Mouse (Mus musculus) hindbrain, embryonic 10.5 days (tissue): Measurements from ENCODE around the gene Plekha4. TPM values are rescaled to one million over a fixed set of nuclear protein-coding genes. Genes with fewer than 3 reads are reported as not detected.

Source experiments
- DNase-seq: peaks from one replicate; pipeline ENCODE4 v3.0.0-alpha.2; 2017; ENCODE audit warnings: low spot score
- H3K27ac ChIP-seq: fragments of 300-500 bp; sonication (generic); 2 replicates; pipeline ENCODE4 v1.5.1; 2016; ENCODE audit warnings: mild to moderate bottlenecking, moderate library complexity
- H3K27me3 ChIP-seq: fragments of 300-500 bp; sonication (generic); 2 replicates; pipeline ENCODE4 v1.6.1; 2016; ENCODE audit warnings: mild to moderate bottlenecking; ENCODE audit not compliant: poor library complexity, insufficient read depth, severe bottlenecking
- H3K36me3 ChIP-seq: fragments of 300-500 bp; sonication (generic); 2 replicates; pipeline ENCODE4 v1.6.1; 2016; ENCODE audit warnings: mild to moderate bottlenecking, moderate library complexity
- H3K4me1 ChIP-seq: fragments of 300-500 bp; sonication (generic); replicated peaks from 2 replicates; pipeline ENCODE4 v1.6.1; 2016; ENCODE audit warnings: mild to moderate bottlenecking
- H3K4me3 ChIP-seq: fragments of 300-500 bp; sonication (generic); 2 replicates; pipeline ENCODE4 v1.5.1; 2016; ENCODE audit warnings: mild to moderate bottlenecking, moderate library complexity
- H3K9me3 ChIP-seq: fragments of 300-500 bp; sonication (generic); 2 replicates; pipeline ENCODE4 v1.6.1; 2016; ENCODE audit warnings: mild to moderate bottlenecking, moderate library complexity
- WGBS: fragments of 180-500 bp; shearing (Covaris S2); methylation state at CpG from one replicate; pipeline ENCODE4 v1.1.7; 2016; 5-methylcytosine and 5-hydroxymethylcytosine counted together
- polyA plus RNA-seq: library from polyadenylated mRNA; unstranded; fragments of >200 nt; fragmentation: Nextera tagmentation; extraction: Ambion mirVana; gene quantifications from 2 replicates; pipeline ENCODE4 v1.2.1, GENCODE M21; 2016

Plekha4 gene
- polyA plus RNA-seq, 1 experiment from 2014 or later, result 4.5 TPM

DNA sequence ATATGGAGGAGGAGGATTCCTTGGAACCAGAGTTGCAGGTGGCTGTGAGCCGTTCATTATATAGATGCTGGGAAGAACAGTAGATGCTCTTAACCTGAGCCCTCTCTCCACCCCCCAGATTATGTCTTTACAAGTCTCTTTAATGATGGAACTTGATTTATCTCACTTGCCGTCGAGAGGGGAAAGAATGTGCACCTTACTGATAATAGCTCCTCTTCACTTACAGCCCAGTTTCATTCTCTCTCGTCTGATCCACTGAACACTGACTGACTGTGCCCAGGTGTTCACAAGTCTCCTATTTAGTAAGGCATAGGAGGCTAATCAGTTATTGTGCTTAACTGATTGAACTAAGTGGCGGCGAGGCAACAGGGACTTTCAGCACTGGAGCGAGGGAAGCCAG, 36.6 kb upstream of the Plekha4 start:
- H3K36me3 ChIP-seq, result peaks cover 42% of the 10 kb centered on the region
- no peak overlapping the region for H3K27ac ChIP-seq
- 90% methylated on average over 7 of the region's 7 CpGs for WGBS
- H3K4me1 ChIP-seq, result peaks cover 38% of the 10 kb centered on the region
- H3K27me3 ChIP-seq, result no peaks in the 10 kb centered on the region
- no peak for DNase-seq
- no peaks in the 10 kb centered on the region for H3K9me3 ChIP-seq
- no peak overlapping the region for H3K4me3 ChIP-seq

DNA sequence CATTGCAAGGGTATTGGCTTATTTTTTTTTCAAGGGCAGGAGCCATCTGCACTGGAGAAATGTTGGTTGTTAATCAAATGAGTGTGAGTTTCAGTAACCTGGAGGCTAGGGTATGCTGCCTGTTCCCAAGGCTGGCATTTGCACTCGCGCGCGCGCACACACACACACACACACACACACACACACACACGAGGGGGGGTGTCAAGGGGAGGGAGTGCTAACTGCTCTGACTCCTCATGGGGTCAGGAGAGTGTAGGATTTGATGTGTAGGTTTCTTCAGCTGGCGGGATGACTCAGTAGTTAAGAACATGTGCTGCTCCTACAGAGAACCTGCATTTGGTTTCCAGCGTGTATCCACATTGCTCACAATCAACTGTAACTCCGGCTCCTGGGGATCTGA, 35.3 kb upstream of the Plekha4 start:
- Histone ChIP-seq H3K4me1 (peaks cover 39% of the 10 kb centered on the region), H3K27me3 (no peaks in the 10 kb centered on the region), H3K36me3 (peaks cover 49% of the 10 kb centered on the region), H3K4me3 (no peak overlapping the region), H3K9me3 (no peaks in the 10 kb centered on the region), H3K27ac (no peak overlapping the region)
- 51% methylated on average over 9 of the region's 9 CpGs for WGBS
- DNase-seq, result peak; percentile 43

DNA sequence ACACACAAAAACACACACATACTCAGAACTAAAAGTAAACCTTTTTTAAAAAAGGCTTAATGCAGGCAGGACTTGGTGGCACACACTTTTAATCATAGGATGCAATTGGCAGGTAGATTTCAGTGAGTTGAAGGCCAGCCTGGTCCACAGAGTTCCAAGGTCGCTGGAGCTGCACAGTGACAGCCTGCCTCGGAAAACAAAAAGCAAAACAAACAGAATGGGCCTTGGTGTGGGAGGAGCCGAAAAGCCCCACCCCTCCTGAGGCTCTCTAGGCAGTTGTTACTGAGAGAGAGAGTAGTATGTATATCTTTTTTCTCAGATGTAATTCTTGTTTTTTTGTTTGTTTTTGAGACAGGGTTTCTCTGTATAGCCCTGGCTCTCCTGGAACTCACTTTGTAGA, 34.9 kb upstream of the Plekha4 start:
- WGBS, result 24% methylated on average over 3 of the region's 3 CpGs
- no peak for DNase-seq
- Histone ChIP-seq H3K27ac (no peak overlapping the region), H3K36me3 (peaks cover 49% of the 10 kb centered on the region), H3K9me3 (no peaks in the 10 kb centered on the region), H3K4me1 (peaks cover 39% of the 10 kb centered on the region), H3K4me3 (no peak overlapping the region), H3K27me3 (no peaks in the 10 kb centered on the region)

DNA sequence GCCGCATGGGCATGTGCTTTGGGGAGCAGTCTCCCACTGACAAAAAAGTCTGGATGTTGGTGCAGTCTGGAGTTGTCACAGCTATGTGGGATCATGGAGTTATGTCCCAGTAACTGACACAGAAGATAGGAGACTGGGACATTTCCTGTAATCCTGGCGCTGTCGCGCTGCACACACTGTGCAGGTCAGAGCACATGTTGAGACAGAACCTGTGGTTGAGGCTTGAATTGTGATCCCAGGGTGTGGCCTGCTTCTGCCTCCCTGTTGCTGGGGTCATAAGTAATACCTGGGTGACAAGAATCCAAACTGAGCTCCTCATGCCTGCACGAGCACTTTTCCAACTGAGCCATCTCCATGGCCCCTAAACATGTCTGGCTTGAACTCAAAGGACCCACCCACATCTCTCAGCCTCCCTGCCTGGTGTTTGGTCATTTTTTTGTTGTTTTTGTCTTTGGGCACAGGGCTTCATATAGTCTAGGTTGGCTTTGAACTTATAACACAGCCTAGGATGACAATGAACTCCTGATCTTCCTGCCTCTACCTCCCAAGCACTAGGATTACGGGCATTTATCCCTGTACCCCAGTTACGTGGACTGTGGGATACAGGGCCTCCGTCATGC, 33.8 kb upstream of the Plekha4 start:
- no peak for DNase-seq
- H3K4me1 ChIP-seq, result peaks cover 36% of the 10 kb centered on the region
- H3K36me3 ChIP-seq, result peaks cover 54% of the 10 kb centered on the region
- 95% methylated on average over 8 of the region's 8 CpGs for WGBS
- H3K27ac ChIP-seq, result no peak overlapping the region
- H3K4me3 ChIP-seq, result no peak overlapping the region
- H3K27me3 ChIP-seq, result no peaks in the 10 kb centered on the region
- H3K9me3 ChIP-seq, result no peaks in the 10 kb centered on the region

DNA sequence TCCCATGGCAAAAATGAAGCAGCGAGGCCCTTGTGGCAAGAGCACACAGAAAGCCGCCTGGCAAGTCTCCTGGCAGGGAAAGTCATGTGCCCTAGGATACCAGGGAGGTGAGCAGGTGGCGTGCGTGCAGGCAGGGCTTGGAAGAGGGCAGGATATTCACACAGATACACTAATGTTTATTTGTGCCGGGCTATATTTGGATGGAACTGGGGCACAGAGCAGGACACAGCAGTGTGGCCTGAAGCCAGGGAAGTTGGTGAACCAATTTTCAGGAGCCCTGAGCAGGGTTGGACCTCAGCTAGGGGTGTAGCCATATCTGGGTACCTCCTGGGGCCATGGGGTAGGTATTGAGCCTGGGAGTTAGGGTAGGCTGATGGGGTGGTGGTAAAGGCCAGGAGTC, 33.2 kb upstream of the Plekha4 start:
- peaks cover 61% of the 10 kb centered on the region for H3K36me3 ChIP-seq
- DNase-seq, result no peak

DNA sequence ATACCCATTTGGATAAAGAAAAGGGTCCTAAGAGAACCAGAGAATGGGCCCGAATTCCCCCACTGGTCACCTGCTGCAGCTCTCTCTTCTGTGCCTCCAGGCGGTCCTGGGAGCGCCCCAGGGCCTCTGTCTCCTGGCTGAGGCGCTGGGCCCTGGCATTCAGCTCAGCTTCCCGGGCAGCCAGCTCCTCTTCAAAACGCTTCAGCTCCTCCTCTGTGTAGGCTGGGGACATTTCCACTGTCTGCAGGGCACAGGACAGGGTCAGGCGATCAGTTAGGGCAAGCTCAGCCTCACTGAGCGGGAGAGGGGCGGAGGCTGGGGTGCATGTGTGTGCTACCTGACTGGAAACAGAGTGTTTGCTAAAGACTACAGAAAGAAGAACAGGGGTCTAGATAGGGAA, 31.6 kb upstream of the Plekha4 start:
- no peak overlapping the region for H3K4me3 ChIP-seq
- no peak overlapping the region for H3K27ac ChIP-seq
- no peak for DNase-seq
- peaks cover 77% of the 10 kb centered on the region for H3K36me3 ChIP-seq
- peaks cover 20% of the 10 kb centered on the region for H3K4me1 ChIP-seq
- WGBS, result 79% methylated on average over 9 of the region's 9 CpGs
- H3K9me3 ChIP-seq, result no peaks in the 10 kb centered on the region
- H3K27me3 ChIP-seq, result no peaks in the 10 kb centered on the region

More for the DNA sequence above, 33.2 kb upstream of the Plekha4 start:
- 95% methylated on average over 5 of the region's 5 CpGs for WGBS
- H3K4me3 ChIP-seq, result no peak overlapping the region
- H3K27ac ChIP-seq, result no peak overlapping the region
- peaks cover 31% of the 10 kb centered on the region for H3K4me1 ChIP-seq
- H3K27me3 ChIP-seq, result no peaks in the 10 kb centered on the region
- H3K9me3 ChIP-seq, result no peaks in the 10 kb centered on the region

DNA sequence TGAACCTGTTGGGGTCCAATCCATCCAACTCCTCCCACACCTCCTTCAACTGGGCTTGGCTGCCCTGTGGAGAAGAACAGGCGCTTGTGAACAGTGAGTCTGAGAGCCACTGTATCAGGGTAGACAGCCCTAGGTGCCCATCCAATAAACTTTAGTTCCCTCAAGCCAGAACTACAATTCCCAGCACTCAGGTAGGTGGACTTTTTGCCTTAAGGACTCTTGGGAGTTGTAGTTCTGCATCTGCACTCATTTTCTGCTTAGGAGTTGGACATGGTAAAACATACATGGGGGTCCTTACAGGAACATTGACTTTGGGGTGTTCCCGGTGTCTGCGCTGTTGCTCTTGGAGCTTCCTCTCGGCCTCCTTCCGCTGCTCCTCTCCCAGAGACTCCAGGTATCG, 27.7 kb upstream of the Plekha4 start:
- Histone ChIP-seq H3K36me3 (peaks cover 95% of the 10 kb centered on the region), H3K4me1 (0 out of 2 replicates have a peak, but pooled peaks cover 7% of the 10 kb centered on the region), H3K9me3 (no peaks in the 10 kb centered on the region), H3K27ac (no peak overlapping the region), H3K27me3 (no peaks in the 10 kb centered on the region), H3K4me3 (no peak overlapping the region)
- 93% methylated on average over 6 of the region's 6 CpGs for WGBS
- no peak for DNase-seq

DNA sequence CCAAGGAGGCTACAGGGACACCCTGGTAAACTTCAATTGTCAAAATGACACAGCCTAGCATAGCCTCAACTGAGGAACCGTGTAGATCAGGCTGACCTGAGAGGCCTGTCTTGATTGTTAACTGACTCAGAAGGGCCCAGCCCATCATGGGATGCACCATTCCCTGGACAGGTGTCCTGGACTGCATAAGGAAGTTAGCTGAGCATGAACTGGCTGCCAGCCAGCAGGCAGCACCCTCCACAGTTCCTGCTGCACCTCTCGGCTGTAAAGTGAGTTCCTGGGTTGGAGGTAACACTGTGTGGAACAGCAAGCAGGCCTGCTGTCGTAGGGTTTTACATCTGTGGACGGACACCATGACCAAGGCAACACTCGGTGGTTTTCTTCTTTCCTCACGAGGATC, 18.5 kb upstream of the Plekha4 start:
- Histone ChIP-seq H3K27ac (no peak overlapping the region), H3K27me3 (no peaks in the 10 kb centered on the region), H3K4me3 (no peak overlapping the region), H3K4me1 (peaks cover 21% of the 10 kb centered on the region), H3K9me3 (no peaks in the 10 kb centered on the region), H3K36me3 (peaks cover 40% of the 10 kb centered on the region)
- DNase-seq, result no peak
- 92% methylated on average over 6 of the region's 6 CpGs for WGBS

DNA sequence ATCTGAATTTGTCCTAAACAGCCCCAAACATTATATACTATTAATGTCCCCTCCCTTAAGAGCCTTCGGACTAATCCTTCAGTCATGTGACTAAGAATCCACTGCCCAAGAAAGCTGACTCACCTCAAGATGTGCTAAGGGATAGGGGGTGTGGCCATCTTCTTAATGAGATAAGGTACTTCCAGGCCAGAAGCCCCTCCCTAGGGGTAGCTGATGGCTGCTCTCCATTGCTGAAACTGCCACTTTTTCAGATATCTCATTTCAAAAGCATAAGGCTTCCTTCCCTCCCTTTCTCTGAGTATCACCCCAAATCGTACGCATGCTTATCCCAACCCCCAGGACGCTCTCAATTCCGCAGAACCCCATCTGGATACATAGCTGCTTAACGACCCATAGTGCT, 17.6 kb upstream of the Plekha4 start:
- H3K4me1 ChIP-seq, result peaks cover 17% of the 10 kb centered on the region
- H3K27me3 ChIP-seq, result no peaks in the 10 kb centered on the region
- 91% methylated on average over 6 of the region's 6 CpGs for WGBS
- DNase-seq, result no peak
- H3K36me3 ChIP-seq, result peaks cover 35% of the 10 kb centered on the region
- no peaks in the 10 kb centered on the region for H3K9me3 ChIP-seq
- H3K4me3 ChIP-seq, result peak overlapping the region; percentile 83; the same call in 1 of the 2 replicates
- no peak overlapping the region for H3K27ac ChIP-seq

DNA sequence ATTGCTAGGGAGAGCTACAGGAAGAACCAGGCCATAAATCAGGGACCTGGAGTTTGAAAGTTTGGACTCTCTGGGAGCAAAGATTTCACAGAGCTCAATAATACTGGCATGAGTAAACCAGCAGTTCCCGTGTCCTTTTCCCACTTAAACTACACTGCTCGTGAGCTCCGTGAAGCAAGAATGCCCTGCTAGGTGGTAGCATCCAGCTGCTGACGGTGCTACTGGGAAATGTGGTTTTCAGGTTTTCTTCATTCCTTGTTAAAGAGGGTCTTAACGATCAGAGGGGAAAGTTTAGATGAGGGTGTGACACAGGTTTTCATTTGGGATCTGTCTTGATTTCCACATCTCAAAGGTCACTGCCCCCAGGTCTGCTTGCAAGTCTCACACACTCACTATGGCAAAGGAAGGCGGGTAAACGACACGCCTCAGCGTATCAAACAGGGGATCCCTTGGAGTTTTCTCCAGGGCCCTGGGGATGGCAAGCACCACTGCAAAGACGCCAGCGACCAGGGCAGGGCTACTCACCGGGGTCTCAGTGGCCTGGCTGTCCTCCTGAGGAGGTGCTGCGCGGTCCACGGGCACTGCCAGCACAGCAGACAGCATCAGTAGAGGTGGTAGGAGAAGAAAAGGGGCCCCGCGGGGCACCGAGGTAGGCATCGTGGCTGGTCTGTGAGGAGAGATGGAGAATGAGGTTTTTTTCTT, 16.8 kb upstream of the Plekha4 start:
- peak overlapping the region; percentile 83 for H3K4me3 ChIP-seq
- peaks cover 35% of the 10 kb centered on the region for H3K36me3 ChIP-seq
- DNase-seq, result no peak
- no peaks in the 10 kb centered on the region for H3K27me3 ChIP-seq
- WGBS, result 48% methylated on average over 19 of the region's 19 CpGs
- peaks cover 17% of the 10 kb centered on the region for H3K4me1 ChIP-seq
- peak overlapping the region; percentile 93 for H3K27ac ChIP-seq
- H3K9me3 ChIP-seq, result no peaks in the 10 kb centered on the region

DNA sequence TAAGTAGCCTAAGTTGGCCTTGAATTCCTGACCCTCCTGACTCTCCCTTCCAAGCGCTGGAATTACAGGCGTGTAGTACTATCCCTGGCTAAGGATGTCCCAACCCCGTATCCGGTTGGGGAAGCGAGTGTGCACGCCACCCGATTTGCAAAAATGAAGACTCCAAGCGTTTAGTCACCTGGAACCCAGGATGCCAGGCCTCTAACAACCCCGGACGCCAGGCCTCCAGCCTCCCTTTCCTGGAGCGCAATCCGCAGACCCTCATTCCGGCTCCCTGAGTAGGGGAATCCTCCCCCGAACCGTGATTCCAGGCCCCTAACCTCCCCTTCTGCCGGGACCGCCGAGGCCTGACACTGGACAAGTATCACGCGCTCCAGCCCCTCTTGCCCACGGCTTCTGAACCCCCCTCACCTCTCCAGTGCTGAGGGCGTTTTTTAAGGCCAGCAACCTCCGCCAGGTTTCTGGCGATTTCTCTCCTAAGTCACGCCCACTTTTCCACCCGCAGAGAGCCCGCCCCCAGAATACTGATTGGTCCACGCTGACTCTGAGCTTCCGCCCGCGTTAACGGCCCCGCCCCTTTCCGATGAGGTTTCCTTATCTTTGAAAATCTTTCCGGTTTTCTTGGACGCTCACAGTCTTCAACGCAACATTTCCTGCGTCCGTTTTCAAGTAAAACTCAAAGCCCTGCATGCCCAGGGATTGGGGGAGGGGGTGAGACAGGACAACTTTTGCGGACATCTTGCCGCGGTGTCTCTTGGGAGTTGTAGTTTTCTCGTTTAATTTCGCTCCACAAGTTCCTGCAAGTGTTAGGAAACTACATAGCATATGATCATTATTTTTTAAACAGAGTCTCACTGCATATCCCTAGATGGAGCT, 16.0 kb upstream of the Plekha4 start, which contains the start of gene Nucb1:
Gene Nucb1, minus strand, starts transcription at position 495 of the 876 bp plus-strand sequence.
- Histone ChIP-seq H3K27me3 (no peaks in the 10 kb centered on the region), H3K4me1 (peaks cover 19% of the 10 kb centered on the region), H3K36me3 (peaks cover 29% of the 10 kb centered on the region), H3K27ac (peak within 1 kb of the TSS; percentile 93), H3K4me3 (peak within 1 kb of the TSS; percentile 83), H3K9me3 (no peaks in the 10 kb centered on the region)
- WGBS, result under 1% methylated on average over 44 of the region's 44 CpGs
- peak; percentile 91 for DNase-seq

DNA sequence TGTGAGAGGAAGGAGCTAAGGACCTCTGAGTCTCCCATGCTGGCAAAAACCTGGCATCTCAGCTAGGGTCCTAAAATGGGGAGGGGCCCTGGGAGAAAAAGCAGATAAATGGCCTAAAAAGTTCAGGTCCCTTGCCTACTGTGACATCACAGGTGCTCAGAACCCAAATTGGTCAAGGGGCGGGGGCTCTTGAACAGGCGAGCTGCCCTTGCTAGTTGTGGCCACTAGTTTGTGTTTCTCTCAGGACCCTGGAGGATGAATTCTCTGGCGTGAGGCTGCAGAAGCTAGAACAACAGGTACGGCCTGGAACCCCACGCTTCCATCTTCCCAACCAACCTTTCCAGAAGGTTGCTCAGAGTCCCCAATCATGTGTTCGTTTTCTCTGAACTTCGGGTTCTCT, 11.7 kb upstream of the Plekha4 start:
- Histone ChIP-seq H3K36me3 (no peaks in the 10 kb centered on the region), H3K9me3 (no peaks in the 10 kb centered on the region), H3K27ac (no peak overlapping the region), H3K4me3 (no peak overlapping the region), H3K4me1 (peaks cover 14% of the 10 kb centered on the region), H3K27me3 (no peaks in the 10 kb centered on the region)
- WGBS, result 84% methylated on average over 7 of the region's 7 CpGs
- no peak for DNase-seq

DNA sequence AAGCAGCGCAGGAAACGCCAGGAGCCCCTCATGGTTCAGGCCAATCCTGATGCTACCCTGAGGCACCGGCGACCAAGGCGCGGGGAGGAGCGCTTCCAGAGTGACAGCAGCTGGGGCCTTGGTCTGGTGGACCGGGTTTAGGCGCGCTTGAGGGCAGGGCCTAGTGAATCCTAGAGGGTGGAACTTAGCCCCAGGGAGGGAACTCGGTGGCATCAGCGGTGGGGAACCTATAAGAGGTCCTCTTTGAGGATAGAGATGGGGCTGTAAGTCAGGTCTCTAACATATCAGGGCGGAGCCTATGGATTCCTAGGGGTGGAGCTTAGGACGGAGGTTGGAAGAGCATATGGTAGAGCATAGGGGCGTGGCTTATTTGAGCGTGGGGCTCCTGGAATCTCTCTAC, 10.7 kb upstream of the Plekha4 start:
- WGBS, result 29% methylated on average over 16 of the region's 16 CpGs
- Histone ChIP-seq H3K4me3 (peak overlapping the region; percentile 26), H3K27ac (0 out of 2 replicates have a peak overlapping the region, but pooled peaks have one; percentile 59), H3K9me3 (no peaks in the 10 kb centered on the region), H3K36me3 (no peaks in the 10 kb centered on the region), H3K4me1 (peaks cover 10% of the 10 kb centered on the region; the same call in 1 of the 2 replicates), H3K27me3 (no peaks in the 10 kb centered on the region)
- peak; percentile 33 for DNase-seq
